Mouse (Mus musculus) heart, embryonic 14.5 days (tissue): Measurements from ENCODE around the gene Arhgef2. TPM values are rescaled to one million over a fixed set of nuclear protein-coding genes. Genes with fewer than 3 reads are reported as not detected.
A peak's percentile ranks its signal among the peaks of the same experiment; 100 is the strongest.

Experiments used
- ATAC-seq: fragments of 200-750 bp; cut with Nextera tagmentation; 2 replicates; pipeline ENCODE4 v1.8.0; 2017; ENCODE audit warnings: low read depth, moderate TSS enrichment; ENCODE audit not compliant: insufficient number of reproducible peaks, insufficient read depth, low FRiP score
- H3K27ac ChIP-seq, 2 experiments: fragments of 200-500 bp in 1 of 2; fragments of 300-500 bp in 1 of 2; sonication (generic) in 1 of 2; replicated peaks in 1 of 2; 2 replicates each; pipeline ENCODE4 v1.5.1; 2012 to 2014; ENCODE audit warnings: low read depth in 2 of 2, low read length in 2 of 2, control low read depth in 1 of 2, mild to moderate bottlenecking in 1 of 2, mixed read lengths in 1 of 2; ENCODE audit not compliant: control insufficient read depth in 1 of 2, insufficient read depth in 1 of 2
- H3K27me3 ChIP-seq: fragments of 300-500 bp; sonication (generic); 2 replicates; pipeline ENCODE4 v1.6.1; 2014; ENCODE audit warnings: mild to moderate bottlenecking, low read length, control low read depth; ENCODE audit not compliant: control insufficient read depth, insufficient read depth
- H3K36me3 ChIP-seq: fragments of 300-500 bp; sonication (generic); 2 replicates; pipeline ENCODE4 v1.6.1; 2014; ENCODE audit warnings: mild to moderate bottlenecking, control low read depth, low read length, mixed read lengths; ENCODE audit not compliant: control insufficient read depth, insufficient read depth
- H3K4me1 ChIP-seq, 2 experiments: fragments of 200-500 bp in 1 of 2; fragments of 300-500 bp in 1 of 2; sonication (generic) in 1 of 2; 2 replicates each; pipeline ENCODE4 v1.6.1; 2012 to 2014; ENCODE audit warnings: low read length in 2 of 2, control low read depth in 1 of 2, mixed read lengths in 1 of 2; ENCODE audit not compliant: control insufficient read depth in 2 of 2, insufficient read depth in 2 of 2
- H3K4me2 ChIP-seq: fragments of 300-500 bp; sonication (generic); 2 replicates; pipeline ENCODE4 v1.6.1; 2014; ENCODE audit warnings: mild to moderate bottlenecking, low read length
- H3K4me3 ChIP-seq, 2 experiments: fragments of 200-500 bp in 1 of 2; fragments of 300-500 bp in 1 of 2; sonication (generic) in 1 of 2; 2 replicates each; pipeline ENCODE4 v1.5.1; 2012 to 2014; ENCODE audit warnings: low read length in 2 of 2, mild to moderate bottlenecking in 2 of 2, control low read depth in 1 of 2, low read depth in 1 of 2, moderate library complexity in 1 of 2; ENCODE audit not compliant: control insufficient read depth in 1 of 2, insufficient read depth in 1 of 2
- H3K9ac ChIP-seq: fragments of 300-500 bp; sonication (generic); 2 replicates; pipeline ENCODE4 v1.6.1; 2014; ENCODE audit warnings: mild to moderate bottlenecking, low read length
- H3K9me3 ChIP-seq: fragments of 300-500 bp; sonication (generic); 2 replicates; pipeline ENCODE4 v1.6.1; 2016; ENCODE audit warnings: low read length, control low read depth; ENCODE audit not compliant: control insufficient read depth
- WGBS: fragments of 180-500 bp; shearing (Covaris S2); extraction: QIAGEN DNeasy Blood & Tissue Kit; methylation state at CpG from one replicate; pipeline ENCODE4 v1.1.7; 2014; 5-methylcytosine and 5-hydroxymethylcytosine counted together
- polyA plus RNA-seq: library from polyadenylated mRNA; unstranded; fragments of >200 nt; fragmentation: Nextera tagmentation; extraction: Ambion mirVana; gene quantifications from 2 replicates; pipeline ENCODE4 v1.2.1, GENCODE M21; 2014

Arhgef2 gene
- polyA plus RNA-seq, 1 experiment from 2014 or later: 94.2 TPM

DNA sequence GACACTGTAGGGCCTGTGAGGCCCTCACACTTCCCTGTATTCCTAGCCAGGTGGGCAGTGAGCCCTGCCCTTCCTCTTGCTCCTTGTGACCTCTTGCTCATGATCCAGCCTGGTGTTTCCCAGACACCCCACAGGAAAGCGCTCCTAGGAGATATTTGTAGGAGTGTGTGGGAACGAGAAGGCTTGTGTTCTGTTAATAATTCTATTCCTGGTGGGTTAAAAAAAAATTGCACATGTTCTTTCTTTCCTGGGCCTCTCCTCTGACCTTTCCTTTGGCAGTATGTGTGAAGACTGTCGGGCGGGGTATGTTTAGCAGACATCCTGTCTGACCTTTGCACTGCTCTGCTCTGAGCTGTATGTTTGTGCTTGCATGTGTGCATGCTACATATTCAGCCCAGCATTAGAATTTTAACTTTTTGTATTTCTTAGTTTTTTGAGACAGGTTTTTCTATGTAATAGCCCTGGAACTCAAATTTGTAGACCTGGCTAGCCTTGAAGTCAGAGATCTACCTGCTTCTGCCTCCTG, 39.2 kb upstream of the Arhgef2 start:
- Histone ChIP-seq H3K4me3 (no peak overlapping the region), H3K9ac (no peak overlapping the region), H3K27ac (peak overlapping the region; percentile 5 to 33; a peak in 1 of 4 replicates), H3K4me2 (no peak overlapping the region), H3K4me1 (peaks cover 0 to 3% of the 10 kb centered on the region in 2 experiments; a peak in 2 of 4 replicates), H3K27me3 (no peaks in the 10 kb centered on the region), H3K36me3 (peaks cover 85% of the 10 kb centered on the region), H3K9me3 (no peaks in the 10 kb centered on the region)
- 78% methylated on average over 4 of the region's 4 CpGs for WGBS
- ATAC-seq: no peak

DNA sequence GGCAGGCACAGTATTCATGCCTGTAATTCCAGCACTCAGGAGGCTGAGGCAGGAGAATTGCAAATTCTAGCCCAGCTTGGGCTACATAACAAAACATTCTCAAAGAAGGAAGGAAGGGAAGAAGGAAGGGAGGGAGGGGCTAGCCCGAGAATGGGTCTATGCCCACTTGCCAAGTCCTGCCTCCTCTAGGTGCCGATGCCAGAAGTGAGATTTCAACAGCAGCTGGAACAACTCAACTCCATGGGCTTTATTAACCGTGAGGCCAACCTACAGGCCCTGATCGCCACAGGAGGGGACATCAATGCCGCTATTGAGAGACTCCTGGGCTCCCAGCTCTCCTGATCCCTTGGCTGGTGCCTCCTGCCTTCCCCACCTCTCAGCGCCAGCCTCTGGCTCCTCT, 37.9 kb upstream of the Arhgef2 start:
- H3K4me3 ChIP-seq: no peak overlapping the region
- no peak overlapping the region for H3K27ac ChIP-seq
- H3K27me3 ChIP-seq: no peaks in the 10 kb centered on the region
- peaks cover 72% of the 10 kb centered on the region for H3K36me3 ChIP-seq
- no peak for ATAC-seq
- no peaks in the 10 kb centered on the region for H3K9me3 ChIP-seq
- no peak overlapping the region for H3K9ac ChIP-seq
- no peak overlapping the region for H3K4me2 ChIP-seq
- WGBS: 89% methylated on average over 6 of the region's 6 CpGs
- peaks cover 0 to 3% of the 10 kb centered on the region in 2 experiments; a peak in 2 of 4 replicates for H3K4me1 ChIP-seq

DNA sequence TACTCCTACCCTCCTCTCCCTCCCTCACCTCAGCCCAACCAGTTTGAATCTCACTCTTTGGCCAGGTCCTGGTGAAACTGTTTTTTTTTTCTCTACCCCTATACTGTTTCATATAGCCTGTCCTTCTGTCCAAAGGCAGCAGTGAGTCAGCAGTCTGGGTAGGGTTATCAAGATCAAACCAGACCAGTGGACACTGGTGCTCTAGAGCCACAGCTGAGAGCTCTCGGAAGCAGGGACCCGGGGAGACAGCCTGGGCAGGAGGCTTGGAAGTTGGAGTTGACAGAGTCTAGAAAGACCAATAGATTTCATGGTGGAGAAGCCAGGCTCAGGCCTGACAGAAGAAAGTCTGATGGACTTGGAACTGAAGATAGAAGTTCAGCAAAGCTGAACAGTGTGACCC, 37.2 kb upstream of the Arhgef2 start:
- no peak for ATAC-seq
- no peak overlapping the region for H3K4me2 ChIP-seq
- WGBS: 94% methylated on average over 2 of the region's 2 CpGs

DNA sequence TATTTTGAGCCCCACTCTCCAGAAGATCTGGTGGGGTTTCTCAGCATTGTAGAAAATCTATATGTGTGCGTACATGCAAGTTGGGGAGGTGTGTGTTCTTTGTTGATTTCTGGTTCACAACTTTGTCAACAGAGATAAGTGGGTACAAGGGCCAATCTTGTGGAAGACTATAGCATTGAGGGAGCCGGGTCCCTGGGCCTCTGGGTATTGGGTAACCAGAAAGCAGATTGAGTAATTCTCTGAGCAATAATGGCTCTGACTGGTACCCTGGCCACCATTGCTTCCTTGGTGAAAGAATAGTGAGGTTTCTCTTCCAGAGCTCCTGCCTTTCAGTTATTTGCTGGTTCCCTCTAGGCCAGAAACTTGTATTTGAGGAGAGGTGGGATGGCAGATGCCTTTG, 36.7 kb upstream of the Arhgef2 start:
- Histone ChIP-seq H3K9me3 (no peaks in the 10 kb centered on the region), H3K4me1 (peaks cover 0 to 3% of the 10 kb centered on the region in 2 experiments; a peak in 2 of 4 replicates), H3K27me3 (no peaks in the 10 kb centered on the region), H3K27ac (no peak overlapping the region), H3K4me2 (no peak overlapping the region), H3K36me3 (peaks cover 60% of the 10 kb centered on the region), H3K9ac (no peak overlapping the region), H3K4me3 (no peak overlapping the region)
- no peak for ATAC-seq
- 92% methylated on average over 2 of the region's 2 CpGs for WGBS

More for the DNA sequence above, 37.2 kb upstream of the Arhgef2 start:
- Histone ChIP-seq H3K27me3 (no peaks in the 10 kb centered on the region), H3K9ac (no peak overlapping the region), H3K9me3 (no peaks in the 10 kb centered on the region), H3K27ac (no peak overlapping the region), H3K4me1 (peaks cover 0 to 3% of the 10 kb centered on the region in 2 experiments; a peak in 2 of 4 replicates), H3K4me3 (no peak overlapping the region), H3K36me3 (peaks cover 65% of the 10 kb centered on the region)

DNA sequence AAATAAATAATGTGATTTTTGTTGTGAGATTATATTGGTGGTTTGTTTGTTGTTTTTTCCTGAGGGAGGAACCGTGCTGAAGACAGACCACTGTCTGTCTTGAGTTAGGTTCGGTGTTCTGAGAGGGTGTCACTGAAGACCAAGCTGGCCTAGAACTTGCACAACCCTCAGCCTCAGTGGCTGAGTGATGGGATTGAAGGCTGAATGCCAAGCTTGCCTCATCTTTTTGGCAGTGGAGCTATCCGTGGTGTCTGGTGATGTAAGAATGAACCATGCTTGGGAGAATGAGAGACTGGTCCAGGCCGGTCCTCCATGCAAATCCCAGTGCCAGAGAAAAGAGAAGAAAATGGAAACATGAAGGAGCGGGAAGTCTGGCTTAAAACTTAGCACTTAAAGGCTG, 36.1 kb upstream of the Arhgef2 start:
- Histone ChIP-seq H3K9ac (no peak overlapping the region), H3K4me3 (no peak overlapping the region), H3K27ac (no peak overlapping the region), H3K9me3 (no peaks in the 10 kb centered on the region), H3K4me2 (no peak overlapping the region), H3K27me3 (no peaks in the 10 kb centered on the region), H3K4me1 (peaks cover 0 to 3% of the 10 kb centered on the region in 2 experiments; a peak in 2 of 4 replicates), H3K36me3 (peaks cover 54% of the 10 kb centered on the region)
- WGBS: 92% methylated on average over 5 of the region's 5 CpGs
- ATAC-seq: no peak

DNA sequence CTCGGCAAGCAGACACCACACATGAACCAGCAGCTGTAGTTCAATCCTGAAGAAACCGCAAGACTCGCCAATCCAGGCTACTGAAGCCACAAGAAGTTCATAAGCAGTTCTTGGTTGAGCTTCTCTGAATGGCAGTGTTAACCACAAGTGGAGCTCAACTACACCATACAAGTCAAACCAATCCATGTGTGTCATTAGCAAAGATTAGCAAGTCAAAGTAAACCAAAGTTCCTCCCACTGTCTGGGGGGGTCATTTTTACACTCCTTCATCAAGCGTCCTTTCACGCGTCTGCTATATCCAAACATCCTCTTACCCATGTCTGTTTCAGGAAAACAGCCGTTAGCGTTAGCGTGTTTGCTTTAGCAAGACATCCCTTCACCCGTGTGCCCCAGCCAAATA, 35.4 kb upstream of the Arhgef2 start:
- no peak overlapping the region for H3K27ac ChIP-seq
- H3K9me3 ChIP-seq: no peaks in the 10 kb centered on the region
- H3K4me2 ChIP-seq: no peak overlapping the region
- H3K9ac ChIP-seq: no peak overlapping the region
- H3K27me3 ChIP-seq: no peaks in the 10 kb centered on the region
- WGBS: 91% methylated on average over 10 of the region's 10 CpGs
- peaks cover 0 to 3% of the 10 kb centered on the region in 2 experiments; a peak in 2 of 4 replicates for H3K4me1 ChIP-seq
- H3K4me3 ChIP-seq: no peak overlapping the region
- peaks cover 47% of the 10 kb centered on the region for H3K36me3 ChIP-seq
- ATAC-seq: no peak

DNA sequence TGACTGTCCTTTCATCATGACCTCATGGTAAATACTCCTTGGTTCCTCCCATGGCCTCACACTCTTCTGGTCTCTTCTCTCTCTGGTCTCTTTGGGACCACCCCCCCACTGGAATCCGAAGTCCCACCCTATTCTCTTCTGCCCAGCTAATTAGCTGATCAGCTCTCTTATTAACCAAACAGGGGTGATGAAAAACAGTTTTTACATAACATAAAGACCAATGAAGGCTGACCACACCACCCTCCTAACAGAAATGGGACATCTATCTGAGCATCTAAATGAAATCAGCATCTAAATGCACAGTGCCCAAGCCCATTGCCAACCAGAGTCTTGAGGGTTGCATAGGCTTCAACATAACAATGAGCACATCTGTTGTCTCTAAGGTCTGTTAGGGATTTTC, 33.9 kb upstream of the Arhgef2 start:
- no peaks in the 10 kb centered on the region for H3K27me3 ChIP-seq
- H3K4me2 ChIP-seq: no peak overlapping the region
- no peak overlapping the region for H3K4me3 ChIP-seq
- H3K9me3 ChIP-seq: no peaks in the 10 kb centered on the region
- 67% methylated on average over 1 of the region's 1 CpGs for WGBS
- H3K36me3 ChIP-seq: peaks cover 32% of the 10 kb centered on the region
- no peak overlapping the region for H3K9ac ChIP-seq
- ATAC-seq: no peak
- no peaks in the 10 kb centered on the region for H3K4me1 ChIP-seq
- H3K27ac ChIP-seq: no peak overlapping the region

DNA sequence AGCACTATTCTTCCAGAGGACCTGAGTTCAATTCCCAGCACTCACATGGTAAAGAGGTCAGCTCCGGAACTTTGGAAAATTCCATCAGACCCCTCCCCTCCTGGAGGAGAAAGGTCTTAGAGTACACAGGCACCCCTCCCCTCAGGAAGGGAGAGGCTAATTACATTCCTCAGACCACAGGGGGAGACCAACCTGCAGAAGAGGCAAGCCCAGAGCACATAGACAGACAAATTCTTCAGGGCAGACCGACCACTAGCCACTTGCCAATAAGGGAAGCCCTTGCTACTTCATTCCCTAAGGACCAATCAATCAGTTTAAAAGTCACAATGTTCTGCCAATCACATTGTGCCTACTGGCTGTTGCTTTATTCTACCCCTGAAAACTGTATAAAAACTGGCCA, 32.9 kb upstream of the Arhgef2 start:
- Histone ChIP-seq H3K9ac (no peak overlapping the region), H3K27me3 (no peaks in the 10 kb centered on the region), H3K27ac (no peak overlapping the region), H3K36me3 (peaks cover 23% of the 10 kb centered on the region), H3K4me3 (no peak overlapping the region), H3K4me1 (no peaks in the 10 kb centered on the region), H3K4me2 (no peak overlapping the region), H3K9me3 (no peaks in the 10 kb centered on the region)
- no peak for ATAC-seq
- WGBS: 66% methylated on average over 2 of the region's 2 CpGs
